Mouse (Mus musculus) heart, postnatal 0 days (tissue): Measurements from ENCODE around the gene Ttc7b. TPM values are rescaled to one million over a fixed set of nuclear protein-coding genes. Genes with fewer than 3 reads are reported as not detected.

Experiments used
- ATAC-seq: fragments of 200-750 bp; cut with Nextera tagmentation; 2 replicates; pipeline ENCODE4 v1.8.0; 2017; ENCODE audit warnings: low read depth, moderate number of reproducible peaks, moderate library complexity; ENCODE audit not compliant: insufficient read depth
- DNase-seq: peaks from one replicate; pipeline ENCODE4 v3.0.0-alpha.2; 2016; ENCODE audit warnings: low spot score
- H3K27ac ChIP-seq: fragments of 300-500 bp; sonication (generic); 2 replicates; pipeline ENCODE4 v1.5.1; 2014; ENCODE audit warnings: low read depth, mild to moderate bottlenecking
- H3K27me3 ChIP-seq: fragments of 300-500 bp; sonication (generic); 2 replicates; pipeline ENCODE4 v1.6.1; 2014; ENCODE audit warnings: low read length, mixed read lengths; ENCODE audit not compliant: control insufficient read depth, insufficient read depth
- H3K36me3 ChIP-seq: fragments of 300-500 bp; sonication (generic); replicated peaks from 2 replicates; pipeline ENCODE4 v1.6.1; 2014; ENCODE audit warnings: low read length, mixed read lengths; ENCODE audit not compliant: control insufficient read depth, insufficient read depth
- H3K4me1 ChIP-seq: fragments of 300-500 bp; sonication (generic); 2 replicates; pipeline ENCODE4 v1.6.1; 2014; ENCODE audit warnings: antibody characterized with exemption; ENCODE audit not compliant: control insufficient read depth, insufficient read depth
- H3K4me2 ChIP-seq: fragments of 300-500 bp; sonication (generic); 2 replicates; pipeline ENCODE4 v1.6.1; 2014; ENCODE audit warnings: low read depth, mild to moderate bottlenecking, low read length, moderate library complexity
- H3K4me3 ChIP-seq: fragments of 300-500 bp; sonication (generic); 2 replicates; pipeline ENCODE4 v1.5.1; 2014; ENCODE audit warnings: low read depth, low read length
- H3K9ac ChIP-seq: fragments of 300-500 bp; sonication (generic); replicated peaks from 2 replicates; pipeline ENCODE4 v1.6.1; 2014; ENCODE audit warnings: low read depth, low read length, mixed read lengths
- H3K9me3 ChIP-seq: fragments of 300-500 bp; sonication (generic); replicated peaks from 2 replicates; pipeline ENCODE4 v1.6.1; 2016; ENCODE audit warnings: low read length; ENCODE audit not compliant: control insufficient read depth
- CTCF ChIP-seq: IDR thresholded peaks from 2 replicates; pipeline ENCODE4 v1.5.1; 2016; ENCODE audit warnings: antibody characterized with exemption, control low read depth, low read depth
- EP300 ChIP-seq: IDR thresholded peaks from 2 replicates; pipeline ENCODE4 v1.6.1; 2016; ENCODE audit warnings: antibody characterized with exemption, low read depth
- WGBS: fragments of 180-500 bp; shearing (Covaris S2); extraction: QIAGEN DNeasy Blood & Tissue Kit; methylation state at CpG from one replicate; pipeline ENCODE4 v1.1.7; 2014; 5-methylcytosine and 5-hydroxymethylcytosine counted together
- polyA plus RNA-seq: library from polyadenylated mRNA; unstranded; fragments of >200 nt; fragmentation: Nextera tagmentation; extraction: Ambion mirVana; gene quantifications from 2 replicates; pipeline ENCODE4 v1.2.1, GENCODE M21; 2015
- total RNA-seq: library from RNA; depleted of rRNA; stranded (reverse); fragments of >200 nt; gene quantifications from 2 replicates; pipeline ENCODE4 v1.2.3, GENCODE M21; 2014; ENCODE audit warnings: low replicate concordance

Gene Ttc7b
- total and polyA plus RNA-seq, 2 experiments from 2014 or later: 6.7 to 29.4 TPM

DNA sequence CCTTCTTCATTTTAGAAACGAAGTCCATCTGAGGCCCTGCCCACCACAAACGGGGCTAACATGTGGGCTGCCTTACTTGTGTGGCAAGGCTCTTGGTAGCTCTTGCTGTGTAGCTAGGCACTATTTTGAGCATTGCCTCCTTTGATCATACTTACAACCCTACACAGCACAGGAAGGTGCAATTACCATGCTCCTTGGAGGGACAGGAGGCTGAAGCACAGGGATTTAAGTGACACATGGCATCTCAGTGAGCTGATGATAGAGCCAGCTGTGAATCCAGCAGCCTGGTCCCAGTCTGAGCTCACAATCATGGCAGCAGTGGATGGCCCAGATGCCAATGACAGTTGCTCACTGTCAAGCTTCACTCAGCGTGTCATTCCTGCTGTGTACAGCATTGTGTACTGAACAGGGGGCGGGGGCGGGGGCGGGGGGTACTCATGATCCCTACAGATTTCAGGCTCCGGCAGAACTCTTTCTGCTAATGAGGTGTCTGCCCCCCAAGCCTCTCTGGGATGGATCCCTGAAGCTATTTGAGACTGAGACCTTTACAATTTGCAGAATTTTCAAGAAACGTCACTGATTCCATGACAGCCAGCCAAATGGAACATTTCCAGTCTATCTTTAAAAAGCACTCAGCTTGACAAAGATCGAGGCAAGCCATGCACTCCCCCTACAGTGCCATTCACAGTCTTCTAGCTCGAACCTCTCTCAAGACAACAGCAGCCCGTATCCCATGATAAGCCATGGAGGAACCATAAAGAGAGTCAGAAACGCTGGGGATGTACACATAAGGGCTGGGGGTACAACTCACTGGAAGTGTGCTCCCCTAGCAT, 130.5 kb downstream of the Ttc7b start:
- Histone ChIP-seq H3K4me3 (no peak overlapping the region), H3K27me3 (no peaks in the 10 kb centered on the region), H3K27ac (no peak overlapping the region), H3K36me3 (peaks cover 39% of the 10 kb centered on the region), H3K4me1 (peaks cover 17% of the 10 kb centered on the region), H3K9ac (no peak overlapping the region), H3K9me3 (no peaks in the 10 kb centered on the region), H3K4me2 (no peak overlapping the region)
- ATAC-seq (no peak), DNase-seq (no peak)
- WGBS: 76% methylated on average over 12 of the region's 12 CpGs
- TF ChIP-seq CTCF (no peak), EP300 (no peak)

DNA sequence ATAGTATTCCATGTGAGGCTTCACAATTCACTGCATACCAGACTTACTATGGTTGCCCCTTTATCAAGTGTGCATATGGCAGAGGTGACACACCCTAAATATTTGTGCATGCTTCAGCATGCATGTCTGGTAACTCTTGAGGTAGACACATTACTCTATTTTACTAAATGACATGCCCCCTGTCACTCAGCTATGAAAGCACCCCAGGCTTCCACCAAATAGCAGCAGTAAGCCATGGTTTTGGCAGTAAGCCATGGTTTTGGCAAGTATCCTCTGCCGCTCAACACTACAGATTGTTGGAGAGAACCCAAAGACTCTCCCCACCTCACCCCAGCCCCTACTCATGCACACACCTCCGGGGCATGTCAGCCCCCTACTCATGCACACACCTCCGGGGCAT, 134.4 kb downstream of the Ttc7b start:
- Histone ChIP-seq H3K4me1 (peaks cover 9% of the 10 kb centered on the region; the same call in 1 of the 2 replicates), H3K9me3 (no peaks in the 10 kb centered on the region), H3K27me3 (no peaks in the 10 kb centered on the region), H3K9ac (no peak overlapping the region), H3K4me3 (no peak overlapping the region), H3K4me2 (no peak overlapping the region), H3K36me3 (peaks cover 50% of the 10 kb centered on the region), H3K27ac (no peak overlapping the region)
- WGBS: 16% methylated on average over 3 of the region's 3 CpGs
- peak; percentile 55; the same call in 1 of the 2 replicates for ATAC-seq
- TF ChIP-seq EP300 (no peak), CTCF (no peak)
- DNase-seq: peak; percentile 30

DNA sequence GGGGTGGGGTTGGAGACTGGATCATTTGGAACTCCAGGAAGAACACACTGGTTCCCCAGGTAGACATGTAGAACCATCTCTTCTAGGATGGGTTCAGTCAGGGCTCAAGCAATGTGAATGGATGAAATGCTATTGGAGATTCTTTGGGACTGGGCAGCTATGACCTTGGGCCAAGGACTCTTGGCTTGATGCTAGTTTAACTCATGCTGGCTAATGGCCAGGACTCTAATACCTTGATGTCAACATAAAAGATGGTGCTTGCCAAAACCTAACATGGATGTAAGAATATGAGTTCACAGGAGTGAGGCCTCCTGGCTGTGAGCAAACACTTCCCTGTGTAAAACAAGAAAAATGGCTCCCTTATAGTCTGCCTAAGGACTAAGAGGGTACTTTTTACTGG, 138.1 kb downstream of the Ttc7b start:
- no peak overlapping the region for H3K27ac ChIP-seq
- H3K27me3 ChIP-seq: no peaks in the 10 kb centered on the region
- no peak for ATAC-seq
- no peak overlapping the region for H3K9ac ChIP-seq
- no peak overlapping the region for H3K4me3 ChIP-seq
- no peak for DNase-seq
- H3K4me2 ChIP-seq: no peak overlapping the region
- no peaks in the 10 kb centered on the region for H3K9me3 ChIP-seq
- H3K4me1 ChIP-seq: peaks cover 9% of the 10 kb centered on the region; the same call in 1 of the 2 replicates
- H3K36me3 ChIP-seq: peaks cover 46% of the 10 kb centered on the region
- no peak for TF ChIP-seq CTCF
- no peak for TF ChIP-seq EP300

DNA sequence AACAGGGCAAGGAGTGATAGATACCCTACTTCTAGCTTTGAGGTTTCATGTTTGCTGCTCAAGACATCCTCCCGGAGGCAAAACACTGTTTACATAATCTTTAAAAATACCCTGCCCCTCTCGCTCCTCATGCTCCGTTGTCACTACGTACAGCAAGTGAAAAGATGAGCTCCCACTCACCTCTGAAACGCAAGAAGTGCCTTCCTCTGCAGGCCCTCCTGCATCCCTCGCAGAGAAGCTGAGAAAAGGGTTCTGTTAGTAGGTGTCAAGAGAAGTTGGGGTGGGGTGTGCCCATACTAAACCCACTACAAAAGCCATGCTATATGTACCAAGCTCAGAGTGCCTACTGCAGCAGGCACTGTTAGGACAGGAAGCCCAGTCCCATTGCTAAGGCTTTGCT, 138.7 kb downstream of the Ttc7b start:
- Histone ChIP-seq H3K36me3 (peaks cover 46% of the 10 kb centered on the region), H3K9me3 (no peaks in the 10 kb centered on the region), H3K4me3 (no peak overlapping the region), H3K27ac (no peak overlapping the region), H3K4me2 (no peak overlapping the region), H3K27me3 (no peaks in the 10 kb centered on the region), H3K9ac (no peak overlapping the region), H3K4me1 (peaks cover 9% of the 10 kb centered on the region; the same call in 1 of the 2 replicates)
- no peak for TF ChIP-seq EP300
- TF ChIP-seq CTCF: no peak
- DNase-seq (no peak), ATAC-seq (no peak)
- WGBS: 89% methylated on average over 6 of the region's 6 CpGs

GRCm38 (mm10) chr12:100380697-100381291, 139.8 kb downstream of the Ttc7b start:
- Histone ChIP-seq H3K4me2 (no peak overlapping the region), H3K9me3 (no peaks in the 10 kb centered on the region), H3K27ac (no peak overlapping the region), H3K4me3 (no peak overlapping the region), H3K36me3 (peaks cover 50% of the 10 kb centered on the region), H3K4me1 (peaks cover 4% of the 10 kb centered on the region; the same call in 1 of the 2 replicates), H3K9ac (no peak overlapping the region), H3K27me3 (no peaks in the 10 kb centered on the region)
- no peak for DNase-seq
- ATAC-seq: no peak
- TF ChIP-seq EP300 (no peak), CTCF (no peak)
- 82% methylated on average over 14 of the region's 14 CpGs for WGBS
